In the genomic region with DNA sequence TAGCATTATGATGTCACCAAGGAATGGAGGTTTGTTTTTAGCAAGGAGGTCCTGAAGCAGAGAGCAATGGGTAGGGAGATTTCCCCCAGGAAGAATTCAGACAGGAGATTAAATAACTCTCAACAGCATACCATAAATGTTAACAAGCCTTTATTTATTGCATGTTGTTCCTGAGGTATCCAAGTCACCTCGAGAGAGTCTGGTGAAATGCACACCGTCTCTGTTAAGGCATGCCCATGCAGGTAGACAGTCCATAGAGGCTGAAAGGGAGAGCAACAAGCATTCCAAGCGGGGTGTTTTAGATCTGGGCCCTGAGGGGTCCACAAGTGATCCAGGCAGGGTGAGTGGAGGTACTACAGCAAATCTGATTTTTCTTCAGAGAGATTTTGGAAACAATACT, we compare ENCODE assay signal across 20 mouse cellular contexts.
"Had no signal": no experiment of that assay in that cellular context is flagged by ENCODE, and none has a peak within 500 bp of the region (broad histone marks: within the 10 kb centered on the region; RNA-seq: fewer than 3 reads in every experiment).

No protein-coding gene starts in this region.

- H3K36me3 ChIP-seq: lung, embryonic 15.5 days; midbrain, embryonic 10.5 days; midbrain, embryonic 12.5 days; neural tube, embryonic 13.5 days; neural tube, embryonic 15.5 days had no signal

- DNase-seq: lung, adult 2 months; lung, postnatal 14 days; lung, postnatal 4 days; midbrain, embryonic 14.5 days; retina, postnatal 1 day; right cerebral cortex, adult 18-20 months; right cerebral cortex, postnatal 25 days; right cerebral cortex, postnatal 4 days; spleen, adult 18-20 months; thymus, adult 18-20 months; thymus, postnatal 14 days; thymus, postnatal 36 days had no signal

- ATAC-seq: lung, postnatal 0 days; midbrain, embryonic 16.5 days had no signal

- H3K9ac ChIP-seq: lung, embryonic 15.5 days; midbrain, embryonic 12.5 days; neural tube, embryonic 13.5 days; neural tube, embryonic 15.5 days had no signal

- H3K4me1 ChIP-seq: lung, embryonic 15.5 days; midbrain, embryonic 10.5 days; midbrain, embryonic 12.5 days; neural tube, embryonic 13.5 days; neural tube, embryonic 15.5 days had no signal

- H3K9me3 ChIP-seq: lung, embryonic 15.5 days; midbrain, embryonic 10.5 days; midbrain, embryonic 12.5 days; neural tube, embryonic 13.5 days; neural tube, embryonic 15.5 days had no signal

- H3K27ac ChIP-seq: lung, embryonic 15.5 days; midbrain, embryonic 10.5 days; midbrain, embryonic 12.5 days; neural tube, embryonic 13.5 days; neural tube, embryonic 15.5 days had no signal

- H3K27me3 ChIP-seq: lung, embryonic 15.5 days; midbrain, embryonic 12.5 days; neural tube, embryonic 13.5 days; neural tube, embryonic 15.5 days had no signal

- H3K4me3 ChIP-seq: lung, embryonic 15.5 days; midbrain, embryonic 10.5 days; midbrain, embryonic 12.5 days; myocyte; neural tube, embryonic 13.5 days; neural tube, embryonic 15.5 days had no signal

- H3K4me2 ChIP-seq: lung, embryonic 15.5 days; midbrain, embryonic 12.5 days; neural tube, embryonic 13.5 days; neural tube, embryonic 15.5 days had no signal
